Mouse (Mus musculus): Measurements from ENCODE around the gene Gm20388. TPM values are rescaled to one million over a fixed set of nuclear protein-coding genes. Genes with fewer than 3 reads are reported as not detected.

The Gm20388 gene
- polyA plus RNA-seq, 1 experiment from 2014 or later, result 4.4 TPM

GRCm38 (mm10) chr8:120561539-120562435 is 651.1 kb downstream of the Gm20388 start:
- 82% methylated on average over 22 of the region's 22 CpGs for WGBS

GRCm38 (mm10) chr8:120562680-120563347 is 652.2 kb downstream of the Gm20388 start:
- Histone ChIP-seq H3K27me3 (no peaks in the 10 kb centered on the region), H3K9me3 (no peaks in the 10 kb centered on the region), H3K4me1 (replicated peaks) (peaks cover 92% of the 10 kb centered on the region), H3K36me3 (peaks cover 20% of the 10 kb centered on the region), H3K4me2 (replicated peaks) (0 out of 2 replicates have a peak overlapping the region, but pooled peaks have one; percentile 28), H3K9ac (replicated peaks) (peak overlapping the region; percentile 45), H3K4me3 (replicated peaks) (no peak overlapping the region), H3K27ac (peak overlapping the region; percentile 89)
- ATAC-seq, result no peak; the same call in 1 of the 2 replicates
- 77% methylated on average over 18 of the region's 18 CpGs for WGBS

More at GRCm38 (mm10) chr8:120561539-120562435, 651.1 kb downstream of the Gm20388 start:
- H3K9ac ChIP-seq (replicated peaks), result no peak overlapping the region
- peaks cover 100% of the 10 kb centered on the region for H3K4me1 ChIP-seq (replicated peaks)
- no peaks in the 10 kb centered on the region for H3K9me3 ChIP-seq
- peak overlapping the region; percentile 89 for H3K27ac ChIP-seq
- peaks cover 10% of the 10 kb centered on the region for H3K36me3 ChIP-seq
- H3K4me2 ChIP-seq (replicated peaks), result no peak overlapping the region
- H3K27me3 ChIP-seq, result no peaks in the 10 kb centered on the region
- no peak overlapping the region for H3K4me3 ChIP-seq (replicated peaks)
- ATAC-seq, result no peak

- no peaks in the 10 kb centered on the region for H3K9me3 ChIP-seq
- WGBS, result 9% methylated on average over 8 of the region's 8 CpGs
- H3K4me1 ChIP-seq (replicated peaks), result peaks cover 87% of the 10 kb centered on the region
- H3K4me2 ChIP-seq (replicated peaks), result peak overlapping the region; percentile 28; the same call in 1 of the 2 replicates
- peaks cover 26% of the 10 kb centered on the region for H3K36me3 ChIP-seq
- H3K27me3 ChIP-seq, result no peaks in the 10 kb centered on the region
- H3K27ac ChIP-seq, result peak overlapping the region; percentile 89
- no peak overlapping the region for H3K4me3 ChIP-seq (replicated peaks)
- ATAC-seq, result peak; percentile 18
- H3K9ac ChIP-seq (replicated peaks), result peak overlapping the region; percentile 45
Observed at GRCm38 (mm10) chr8:120563348-120563724, 652.7 kb downstream of the Gm20388 start.

- Histone ChIP-seq H3K4me3 (replicated peaks) (no peak overlapping the region), H3K4me1 (replicated peaks) (peaks cover 78% of the 10 kb centered on the region), H3K9me3 (no peaks in the 10 kb centered on the region), H3K4me2 (replicated peaks) (peak overlapping the region; percentile 28), H3K27me3 (no peaks in the 10 kb centered on the region), H3K36me3 (peaks cover 30% of the 10 kb centered on the region), H3K9ac (replicated peaks) (0 out of 2 replicates have a peak overlapping the region, but pooled peaks have one; percentile 45), H3K27ac (peak overlapping the region; percentile 89)
- peak; percentile 62 for ATAC-seq
- WGBS, result 7% methylated on average over 20 of the region's 20 CpGs
Observed at GRCm38 (mm10) chr8:120563851-120564837, 653.5 kb downstream of the Gm20388 start.

- peaks cover 75% of the 10 kb centered on the region for H3K4me1 ChIP-seq (replicated peaks)
- no peak overlapping the region for H3K4me3 ChIP-seq (replicated peaks)
- peaks cover 40% of the 10 kb centered on the region for H3K36me3 ChIP-seq
- WGBS, result 10% methylated on average over 7 of the region's 7 CpGs
- H3K27ac ChIP-seq, result peak overlapping the region; percentile 89
- no peaks in the 10 kb centered on the region for H3K9me3 ChIP-seq
- peak; percentile 18 for ATAC-seq
- H3K9ac ChIP-seq (replicated peaks), result peak overlapping the region; percentile 21; the same call in 1 of the 2 replicates
- no peaks in the 10 kb centered on the region for H3K27me3 ChIP-seq
- no peak overlapping the region for H3K4me2 ChIP-seq (replicated peaks)
Observed at GRCm38 (mm10) chr8:120565151-120565711, 654.6 kb downstream of the Gm20388 start.

- H3K4me1 ChIP-seq (replicated peaks), result peaks cover 67% of the 10 kb centered on the region
- no peak overlapping the region for H3K4me3 ChIP-seq (replicated peaks)
- no peak for ATAC-seq
- no peaks in the 10 kb centered on the region for H3K27me3 ChIP-seq
- no peak overlapping the region for H3K4me2 ChIP-seq (replicated peaks)
- no peak overlapping the region for H3K27ac ChIP-seq
- no peaks in the 10 kb centered on the region for H3K9me3 ChIP-seq
- H3K9ac ChIP-seq (replicated peaks), result no peak overlapping the region
- H3K36me3 ChIP-seq, result peaks cover 53% of the 10 kb centered on the region
- WGBS, result 87% methylated on average over 8 of the region's 8 CpGs
Observed at GRCm38 (mm10) chr8:120566681-120567080, 656.0 kb downstream of the Gm20388 start.

- 96% methylated on average over 17 of the region's 17 CpGs for whole genome bisulfite sequencing
- ATAC-seq, result no peak
- H3K27me3 ChIP-seq, result no peaks in the 10 kb centered on the region
- H3K4me3 ChIP-seq (replicated peaks), result no peak overlapping the region
- H3K27ac ChIP-seq, result peak overlapping the region; percentile 19; the same call in 1 of the 2 replicates
- peaks cover 64% of the 10 kb centered on the region for H3K36me3 ChIP-seq
- H3K9ac ChIP-seq (replicated peaks), result no peak overlapping the region
- no peak overlapping the region for H3K4me2 ChIP-seq (replicated peaks)
- H3K9me3 ChIP-seq, result no peaks in the 10 kb centered on the region
- peaks cover 61% of the 10 kb centered on the region for H3K4me1 ChIP-seq (replicated peaks)
Observed at GRCm38 (mm10) chr8:120567731-120568130, 657.1 kb downstream of the Gm20388 start.

- ATAC-seq, result no peak
- Histone ChIP-seq H3K27ac (no peak overlapping the region), H3K4me2 (replicated peaks) (no peak overlapping the region), H3K27me3 (no peaks in the 10 kb centered on the region), H3K9me3 (no peaks in the 10 kb centered on the region), H3K9ac (replicated peaks) (no peak overlapping the region), H3K36me3 (peaks cover 69% of the 10 kb centered on the region), H3K4me3 (replicated peaks) (no peak overlapping the region), H3K4me1 (replicated peaks) (peaks cover 55% of the 10 kb centered on the region)
- WGBS, result 95% methylated on average over 37 of the region's 37 CpGs
Observed at GRCm38 (mm10) chr8:120568164-120568798, 657.6 kb downstream of the Gm20388 start.

- Histone ChIP-seq H3K4me1 (replicated peaks) (peaks cover 51% of the 10 kb centered on the region), H3K36me3 (peaks cover 78% of the 10 kb centered on the region), H3K4me2 (replicated peaks) (no peak overlapping the region), H3K9me3 (no peaks in the 10 kb centered on the region), H3K4me3 (replicated peaks) (no peak overlapping the region), H3K27ac (peak overlapping the region; percentile 7), H3K27me3 (no peaks in the 10 kb centered on the region), H3K9ac (replicated peaks) (no peak overlapping the region)
- ATAC-seq, result no peak
- 96% methylated on average over 17 of the region's 17 CpGs for WGBS
Observed at GRCm38 (mm10) chr8:120569123-120569522, 658.5 kb downstream of the Gm20388 start.

- Histone ChIP-seq H3K36me3 (peaks cover 88% of the 10 kb centered on the region), H3K4me2 (replicated peaks) (no peak overlapping the region), H3K4me1 (replicated peaks) (peaks cover 44% of the 10 kb centered on the region), H3K9ac (replicated peaks) (no peak overlapping the region), H3K4me3 (replicated peaks) (no peak overlapping the region), H3K27ac (peak overlapping the region; percentile 7; the same call in 1 of the 2 replicates), H3K9me3 (no peaks in the 10 kb centered on the region), H3K27me3 (no peaks in the 10 kb centered on the region)
- no peak for ATAC-seq
- 60% methylated on average over 13 of the region's 13 CpGs for WGBS
Observed at GRCm38 (mm10) chr8:120569939-120570715, 659.5 kb downstream of the Gm20388 start.

Data from midbrain, embryonic 13.5 days (tissue).